Mouse (Mus musculus): ENCODE data around the gene Stard3.
"Not testable (repeated sequence)": the region's sequence is repeated elsewhere in the genome, so short reads cannot be mapped to it uniquely, and the experiment has no call there.

Stard3 gene

DNA sequence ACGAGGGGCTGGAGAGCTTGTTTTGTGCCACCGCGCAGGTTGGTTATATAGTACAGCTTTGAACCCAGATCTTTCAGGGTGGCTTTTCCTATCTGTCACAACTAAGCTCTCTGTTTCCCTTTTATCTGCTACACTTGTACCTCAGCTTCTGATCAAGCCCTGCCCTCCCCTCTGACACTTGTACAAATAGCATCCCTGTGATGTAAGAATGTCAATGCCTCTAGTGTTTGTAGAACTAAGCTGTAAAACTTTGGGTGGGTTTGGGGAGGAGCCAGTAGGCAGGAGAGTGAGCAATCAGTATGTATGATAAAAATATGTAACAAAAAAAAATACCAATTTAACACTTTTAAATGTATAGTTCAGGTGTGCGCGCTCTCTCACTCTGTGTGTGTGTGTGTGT is 6.2 kb downstream of the Stard3 start:
- in situ Hi-C loops (cut with MboI; ENCODE audit: low pct_unique_long_range_greater_than_20kb in 1 of 2, low sequenced_read_pairs in 2 of 2, unreplicated experiment in 1 of 2) = no loop called here

DNA sequence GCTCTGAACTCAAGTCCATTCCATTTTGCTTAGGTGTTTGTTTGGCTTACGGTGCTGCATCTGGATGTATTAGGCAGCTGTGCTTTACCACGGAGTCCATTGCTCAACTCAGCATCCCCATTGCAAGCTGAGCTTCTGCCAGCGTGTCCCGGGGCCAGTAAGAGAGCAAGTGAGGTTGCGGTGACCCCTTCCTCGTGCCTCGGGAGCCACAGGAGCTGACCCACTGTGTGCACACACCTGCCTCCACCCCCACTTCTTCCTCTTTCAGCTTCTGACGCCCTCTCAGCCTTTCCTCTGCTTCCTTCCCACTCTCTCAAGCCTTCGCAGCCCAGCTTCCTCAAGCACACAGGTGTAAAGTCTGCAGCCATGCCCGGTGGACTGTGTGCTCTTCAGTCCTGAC is 8.1 kb downstream of the Stard3 start:
- in situ Hi-C loops (cut with MboI; ENCODE audit: low pct_unique_long_range_greater_than_20kb in 1 of 2, low sequenced_read_pairs in 2 of 2, unreplicated experiment in 1 of 2) = no loop called here

DNA sequence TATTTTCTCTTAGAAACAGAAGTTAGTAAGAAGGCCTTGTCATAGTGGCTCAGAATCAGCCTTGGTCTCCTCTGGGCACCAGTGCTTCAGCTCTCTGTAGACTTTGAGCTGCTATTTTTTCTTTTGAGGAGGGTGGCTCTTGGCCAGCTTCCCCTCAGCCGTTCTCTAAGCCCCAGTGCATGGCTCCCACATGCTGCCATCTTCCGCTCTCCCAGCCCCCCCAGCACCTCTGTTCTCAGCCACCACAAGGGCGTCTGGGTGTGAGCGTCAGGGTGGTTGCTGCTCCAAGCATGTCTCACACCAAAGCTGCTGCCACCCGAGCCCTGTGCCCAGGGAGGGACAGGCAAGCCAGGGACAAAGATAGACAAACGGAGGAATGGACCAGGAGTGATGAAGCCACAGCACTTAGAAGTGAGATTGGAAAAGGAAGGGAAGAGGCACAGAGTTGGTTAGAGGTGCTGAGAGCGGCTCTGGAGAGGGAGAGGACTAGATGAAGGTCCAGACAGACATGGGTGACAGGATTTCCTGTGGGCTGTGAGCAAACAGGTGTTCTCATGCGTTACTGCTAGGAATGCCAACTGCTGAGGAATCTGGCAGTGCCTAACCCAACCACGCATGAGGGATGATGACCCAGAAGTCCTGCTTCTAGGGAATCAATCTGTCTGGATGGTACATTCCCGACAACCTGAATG is 9.1 kb downstream of the Stard3 start:
- in situ Hi-C loops (cut with MboI; ENCODE audit: low pct_unique_long_range_greater_than_20kb in 1 of 2, low sequenced_read_pairs in 2 of 2, unreplicated experiment in 1 of 2) = no loop called here

DNA sequence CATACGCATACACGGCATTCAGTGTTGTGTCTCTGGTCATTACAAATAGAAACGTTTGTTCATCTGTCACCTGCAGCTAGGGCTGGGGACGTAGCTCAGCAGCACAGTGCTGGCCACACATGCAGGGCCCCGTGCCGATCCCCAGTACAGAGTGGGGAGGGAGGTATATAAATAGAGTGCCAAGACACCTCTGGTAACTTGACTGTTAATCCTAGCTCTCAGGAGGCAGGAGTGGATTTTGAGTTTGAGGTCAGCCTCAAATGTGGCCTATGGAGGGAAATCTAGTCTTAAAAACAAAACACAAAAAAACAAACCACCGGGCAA is 9.7 kb downstream of the Stard3 start:
- in situ Hi-C loops (cut with MboI; ENCODE audit: low pct_unique_long_range_greater_than_20kb in 1 of 2, low sequenced_read_pairs in 2 of 2, unreplicated experiment in 1 of 2) = no loop called here

DNA sequence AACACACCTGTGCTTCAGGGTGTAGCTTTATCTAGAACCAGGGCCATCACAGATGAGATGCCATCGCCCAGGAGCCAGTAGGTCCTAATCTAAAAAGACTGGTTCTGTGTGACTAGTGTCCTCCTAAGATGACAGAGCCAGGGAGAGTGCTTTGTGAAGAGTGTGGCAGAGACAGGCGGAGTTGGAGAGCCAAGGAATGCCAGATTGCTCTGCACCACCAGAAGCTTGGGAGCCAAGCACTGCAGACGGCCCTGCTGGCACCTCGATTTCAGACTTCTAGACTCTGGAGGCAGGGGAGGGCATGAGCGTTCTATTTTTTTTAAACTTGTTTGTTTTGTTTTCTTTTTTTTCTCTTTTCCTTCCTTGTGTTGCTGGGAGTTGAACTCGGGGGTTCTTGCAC is 11.2 kb downstream of the Stard3 start:
- in situ Hi-C loops (cut with MboI; ENCODE audit: low pct_unique_long_range_greater_than_20kb in 1 of 2, low sequenced_read_pairs in 2 of 2, unreplicated experiment in 1 of 2) = no loop called here

DNA sequence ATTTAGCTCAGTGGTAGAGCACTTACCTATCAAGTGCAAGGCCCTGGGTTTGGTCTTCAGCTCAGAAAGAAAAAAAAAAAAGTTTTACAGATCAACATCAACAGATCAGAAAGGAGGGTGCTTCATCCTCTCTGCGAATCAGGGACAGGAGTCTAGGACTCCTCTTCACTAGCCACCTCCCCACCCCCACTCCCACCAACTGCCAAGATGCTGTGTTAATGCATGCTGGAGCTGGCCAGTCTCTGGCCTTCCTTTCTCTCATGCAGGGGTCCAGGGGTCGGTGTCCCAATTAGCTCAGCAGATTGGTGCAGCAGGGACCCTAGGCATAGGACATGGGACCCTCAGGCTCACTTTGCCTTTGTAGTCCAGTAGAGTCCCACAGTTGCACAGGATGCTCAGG is 12.4 kb downstream of the Stard3 start:
- in situ Hi-C loops (cut with MboI; ENCODE audit: low pct_unique_long_range_greater_than_20kb in 1 of 2, low sequenced_read_pairs in 2 of 2, unreplicated experiment in 1 of 2) = no loop called here

DNA sequence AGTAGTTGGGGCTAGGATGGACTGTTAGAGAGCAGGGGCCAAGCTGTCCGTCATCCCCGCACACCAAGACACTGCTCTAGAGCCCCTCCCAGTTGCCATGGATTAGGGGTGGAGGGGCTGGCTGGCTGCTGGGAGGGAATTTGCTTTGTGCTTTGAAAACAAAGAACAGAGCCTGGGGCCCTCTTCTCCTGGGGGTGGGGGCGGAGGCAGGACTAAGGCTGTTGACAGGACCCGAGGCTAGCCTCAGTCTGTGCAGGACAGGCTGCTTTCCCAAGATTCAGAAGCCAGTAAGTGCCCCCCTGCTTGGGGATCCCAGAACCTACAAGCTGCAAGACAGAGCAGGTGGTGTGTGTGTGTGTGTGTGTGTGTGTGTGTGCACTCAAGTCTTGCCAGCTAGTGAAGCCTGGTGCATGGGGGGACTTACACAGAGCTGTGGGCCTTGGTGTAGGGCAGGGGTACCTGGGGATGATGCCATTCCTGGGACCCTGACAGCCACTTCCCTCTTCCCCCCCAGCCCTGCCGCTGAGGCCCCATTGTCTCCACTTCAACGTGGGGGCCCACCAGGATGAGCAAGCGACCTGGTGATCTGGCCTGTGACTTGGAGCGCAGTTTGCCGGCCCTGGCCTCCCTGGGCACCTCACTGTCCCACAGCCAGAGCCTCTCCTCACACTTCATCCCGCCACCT is 13.5 kb downstream of the Stard3 start:
- in situ Hi-C loops (cut with MboI; ENCODE audit: low pct_unique_long_range_greater_than_20kb in 1 of 2, low sequenced_read_pairs in 2 of 2, unreplicated experiment in 1 of 2) = no loop called here

DNA sequence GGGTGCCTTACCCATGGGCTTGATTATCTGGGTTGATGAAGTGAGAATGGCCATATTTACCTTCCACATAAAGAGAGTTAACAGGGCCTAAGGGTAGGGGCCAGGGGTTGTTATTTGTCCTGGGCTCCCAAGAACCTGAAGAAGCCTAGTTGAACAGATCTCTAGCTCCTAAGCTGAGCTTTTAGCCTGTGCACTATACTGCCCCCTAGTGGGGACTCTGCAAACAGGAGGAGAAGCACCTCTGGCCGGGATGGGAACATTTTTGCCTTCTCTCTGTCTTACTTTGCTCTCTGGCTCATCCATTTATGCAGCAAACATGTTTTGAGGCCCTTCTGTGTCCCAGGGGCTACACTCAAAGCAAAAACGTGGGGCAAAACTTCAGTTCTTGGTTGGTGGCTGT is 14.2 kb downstream of the Stard3 start:
- in situ Hi-C loops (cut with MboI; ENCODE audit: low pct_unique_long_range_greater_than_20kb in 1 of 2, low sequenced_read_pairs in 2 of 2, unreplicated experiment in 1 of 2) = no loop called here

DNA sequence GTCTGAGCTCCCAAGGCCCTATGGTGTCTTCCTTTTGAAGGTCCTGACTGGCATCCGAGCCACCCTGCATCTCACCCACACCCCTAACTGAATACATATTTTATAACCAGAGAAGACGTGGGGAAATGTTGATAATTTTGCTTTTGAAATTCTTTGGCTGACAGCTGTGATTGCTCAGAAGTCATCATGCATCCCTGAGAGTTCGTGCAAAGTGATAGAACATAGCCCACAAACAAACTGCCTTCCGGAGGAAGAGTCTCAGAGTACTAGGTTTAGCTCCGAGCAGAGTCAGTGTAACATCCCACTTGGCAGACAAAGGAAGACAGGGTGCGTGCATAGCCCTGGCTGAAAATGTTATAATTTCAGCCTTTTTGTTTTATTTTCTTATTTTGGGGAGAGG is 15.1 kb downstream of the Stard3 start:
- in situ Hi-C loops (cut with MboI; ENCODE audit: low pct_unique_long_range_greater_than_20kb in 1 of 2, low sequenced_read_pairs in 2 of 2, unreplicated experiment in 1 of 2) = no loop called here

DNA sequence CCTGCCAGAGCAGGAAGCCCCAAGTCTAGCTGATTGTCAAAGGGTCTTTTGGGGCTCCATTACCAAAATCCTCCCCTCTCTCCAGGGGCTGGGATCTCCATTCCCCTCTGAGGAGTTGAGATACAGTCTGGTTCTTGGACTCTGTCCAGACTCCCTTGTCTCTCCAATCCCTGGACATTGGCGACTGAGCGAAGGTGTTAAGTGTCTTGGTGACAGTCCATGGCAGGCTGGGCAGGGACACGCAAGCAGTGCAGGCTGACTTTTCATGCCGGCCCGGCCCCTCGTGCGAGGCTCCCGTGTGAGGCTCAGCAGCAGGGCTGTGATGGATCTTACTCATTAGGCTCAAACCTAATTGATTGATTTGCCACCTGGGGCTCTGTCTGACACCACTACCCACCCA is 16.1 kb downstream of the Stard3 start:
- in situ Hi-C loops (cut with MboI; ENCODE audit: low pct_unique_long_range_greater_than_20kb in 1 of 2, low sequenced_read_pairs in 2 of 2, unreplicated experiment in 1 of 2) = no loop called here

DNA sequence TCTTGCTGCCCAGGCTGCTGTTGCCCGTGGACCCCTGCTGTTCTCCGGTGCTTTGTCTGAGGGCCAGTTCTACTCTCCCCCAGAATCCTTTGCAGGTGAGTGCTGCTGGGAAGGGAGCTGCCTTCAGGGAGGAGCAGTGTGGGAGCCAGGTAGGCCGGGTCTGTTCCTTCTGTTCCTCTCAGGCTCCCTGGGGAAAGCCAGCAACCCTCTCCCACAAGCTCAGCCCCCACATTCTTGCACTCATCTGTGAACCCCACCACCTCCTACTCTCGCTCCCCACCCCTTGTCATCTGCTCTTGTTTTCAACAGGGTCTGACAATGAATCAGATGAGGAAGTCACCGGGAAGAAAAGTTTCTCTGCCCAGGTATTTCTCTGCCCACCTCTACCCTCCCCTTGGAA is 18.6 kb downstream of the Stard3 start:
- in situ Hi-C loops (cut with MboI; ENCODE audit: low pct_unique_long_range_greater_than_20kb in 1 of 2, low sequenced_read_pairs in 2 of 2, unreplicated experiment in 1 of 2) = no loop called here

DNA sequence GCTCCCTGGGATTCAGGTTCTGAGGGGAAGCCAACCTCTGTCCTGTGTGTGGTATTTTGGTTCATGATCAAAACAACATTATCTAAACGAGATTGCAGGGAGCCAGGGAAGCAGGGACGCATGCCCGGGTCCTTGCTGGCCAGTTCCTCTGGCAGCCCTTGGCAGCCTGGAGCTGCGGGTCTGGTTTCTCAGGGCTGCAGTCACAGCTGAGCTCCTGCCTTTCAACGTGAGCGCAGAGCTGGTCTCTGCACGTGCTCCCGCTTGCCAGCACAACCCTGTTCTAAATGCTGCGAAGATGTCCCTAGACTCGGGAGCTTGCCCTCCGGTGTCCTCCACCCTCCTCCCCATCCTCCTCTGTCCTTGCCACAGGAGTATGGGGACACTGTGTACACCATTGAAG is 19.6 kb downstream of the Stard3 start:
- in situ Hi-C loops (cut with MboI; ENCODE audit: low pct_unique_long_range_greater_than_20kb in 1 of 2, low sequenced_read_pairs in 2 of 2, unreplicated experiment in 1 of 2) = no loop called here

DNA sequence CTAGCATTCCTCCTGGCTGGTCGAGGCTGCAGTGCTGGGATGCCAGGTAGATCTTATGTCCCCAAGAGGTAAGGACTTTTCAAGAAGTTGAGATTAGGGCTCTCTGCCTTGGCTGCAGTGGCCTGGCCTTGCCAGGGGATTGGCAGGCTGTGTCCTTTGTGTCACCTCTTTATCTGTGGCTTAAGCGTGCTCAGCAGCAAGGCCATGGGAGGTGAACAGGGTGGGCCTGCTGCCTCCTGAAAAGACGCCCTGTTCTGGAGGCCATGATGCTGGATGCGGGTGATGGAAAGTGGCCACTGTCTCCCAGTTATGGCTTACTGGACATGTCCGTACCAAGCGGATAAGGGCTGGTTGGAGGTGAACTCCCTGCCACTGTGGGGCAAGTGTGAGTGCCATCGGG is 21.2 kb downstream of the Stard3 start:
- in situ Hi-C loops (cut with MboI; ENCODE audit: low pct_unique_long_range_greater_than_20kb in 1 of 2, low sequenced_read_pairs in 2 of 2, unreplicated experiment in 1 of 2) = no loop called here

DNA sequence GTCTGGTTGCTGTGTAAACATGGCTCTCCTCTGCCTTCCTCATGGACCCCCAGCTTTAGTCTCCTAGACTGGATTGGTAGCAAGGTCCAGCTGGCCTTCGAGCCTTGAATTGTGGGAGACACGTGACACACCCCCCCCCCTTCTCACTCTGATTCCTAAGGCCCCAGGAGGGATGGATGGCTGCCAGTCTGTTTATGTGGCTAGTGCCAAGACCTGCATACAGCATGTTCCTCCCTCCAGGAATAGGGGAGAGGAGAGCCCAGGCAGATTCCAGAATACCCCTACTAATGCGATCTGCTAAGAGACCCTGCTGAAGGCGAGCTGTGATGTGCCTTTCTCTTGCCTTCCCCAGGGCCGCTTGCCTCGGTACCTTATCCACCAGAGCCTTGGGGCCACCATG is 21.9 kb downstream of the Stard3 start:
- in situ Hi-C loops (cut with MboI; ENCODE audit: low pct_unique_long_range_greater_than_20kb in 1 of 2, low sequenced_read_pairs in 2 of 2, unreplicated experiment in 1 of 2) = no loop called here

DNA sequence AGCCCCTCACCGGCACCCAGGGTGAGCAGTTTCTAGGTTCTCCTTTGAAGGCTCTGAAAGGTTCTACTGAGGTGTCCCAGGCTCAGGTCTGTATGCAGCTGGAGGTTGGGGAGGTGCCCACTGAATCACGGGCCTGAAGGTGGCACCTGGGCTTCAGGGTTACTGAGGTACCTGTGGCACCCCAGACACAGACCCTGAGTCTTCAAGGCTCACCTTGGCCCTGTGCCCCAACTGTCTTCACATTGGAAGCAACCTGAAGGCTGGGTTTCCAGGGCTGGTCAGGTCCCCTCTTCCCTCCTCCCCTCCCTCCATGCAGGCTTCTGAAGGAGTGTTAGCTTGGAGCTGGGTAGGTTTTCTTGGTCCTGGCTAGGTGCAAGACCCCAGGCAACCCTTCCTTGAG is 23.5 kb downstream of the Stard3 start:
- in situ Hi-C loops (cut with MboI; ENCODE audit: low pct_unique_long_range_greater_than_20kb in 1 of 2, low sequenced_read_pairs in 2 of 2, unreplicated experiment in 1 of 2) = no loop called here

DNA sequence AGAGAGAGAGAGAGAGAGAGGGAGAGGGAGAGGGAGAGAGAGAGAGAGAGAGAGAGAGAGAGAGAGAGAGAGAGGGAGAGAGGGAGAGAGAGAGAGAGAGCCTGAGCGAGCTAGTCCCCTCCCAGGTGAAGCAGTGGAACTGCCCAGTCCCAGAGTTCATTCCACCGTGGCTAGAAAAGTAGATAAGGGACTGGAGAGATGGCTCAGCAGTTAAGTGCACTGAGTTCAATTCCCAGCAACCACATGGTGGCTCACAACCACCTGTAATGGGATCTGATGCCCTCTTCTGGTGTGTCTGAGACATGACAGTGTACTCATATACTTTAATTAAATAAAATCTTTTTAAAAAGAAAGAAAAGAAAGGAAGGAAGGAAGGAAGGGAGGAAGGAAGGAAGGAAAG is 24.2 kb downstream of the Stard3 start:
- in situ Hi-C loops (cut with MboI; ENCODE audit: low pct_unique_long_range_greater_than_20kb in 1 of 2, low sequenced_read_pairs in 2 of 2, unreplicated experiment in 1 of 2) = not testable (repeated sequence)

DNA sequence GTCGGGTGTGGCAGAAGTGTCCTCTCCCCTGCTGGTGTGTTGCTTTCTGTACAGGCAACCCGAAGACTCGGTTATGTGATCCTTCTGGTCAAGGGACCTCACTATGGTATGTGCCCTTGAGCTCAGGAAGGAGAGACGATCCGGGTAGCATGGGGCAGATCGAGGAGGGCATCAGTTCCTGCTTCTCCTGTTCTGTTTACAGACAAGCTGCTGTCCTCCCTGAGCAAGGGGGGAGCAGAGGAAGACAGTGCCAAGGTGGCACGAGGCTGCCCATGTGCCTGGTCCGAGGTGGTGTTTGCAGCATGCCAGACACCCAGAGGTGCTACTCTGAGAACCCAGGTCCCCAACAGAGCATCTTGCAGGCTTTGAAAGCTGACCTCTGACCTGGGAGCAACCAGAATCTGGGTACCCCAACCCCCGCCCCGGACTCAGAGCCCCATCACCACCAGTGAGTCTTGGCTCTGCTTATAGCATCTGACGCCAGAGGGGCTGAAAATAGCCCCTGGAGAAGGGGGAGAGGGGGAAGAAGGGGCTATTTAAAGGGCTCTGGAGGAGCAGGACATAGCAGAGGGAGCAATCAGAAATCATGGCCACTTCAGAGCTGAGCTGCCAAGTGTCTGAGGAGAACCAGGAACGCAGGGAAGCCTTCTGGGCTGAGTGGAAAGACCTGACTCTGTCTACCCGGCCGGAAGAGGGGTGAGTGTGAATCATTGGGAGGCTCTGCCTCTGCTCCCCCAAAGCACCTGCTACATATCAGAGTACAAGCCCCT is 25.3 kb downstream of the Stard3 start, which contains the start of gene Tcap:
Gene Tcap (plus strand): TSS at position 551 of the 770 bp plus-strand sequence.
- in situ Hi-C loops (cut with MboI; ENCODE audit: low pct_unique_long_range_greater_than_20kb in 1 of 2, low sequenced_read_pairs in 2 of 2, unreplicated experiment in 1 of 2) = no loop called here

DNA sequence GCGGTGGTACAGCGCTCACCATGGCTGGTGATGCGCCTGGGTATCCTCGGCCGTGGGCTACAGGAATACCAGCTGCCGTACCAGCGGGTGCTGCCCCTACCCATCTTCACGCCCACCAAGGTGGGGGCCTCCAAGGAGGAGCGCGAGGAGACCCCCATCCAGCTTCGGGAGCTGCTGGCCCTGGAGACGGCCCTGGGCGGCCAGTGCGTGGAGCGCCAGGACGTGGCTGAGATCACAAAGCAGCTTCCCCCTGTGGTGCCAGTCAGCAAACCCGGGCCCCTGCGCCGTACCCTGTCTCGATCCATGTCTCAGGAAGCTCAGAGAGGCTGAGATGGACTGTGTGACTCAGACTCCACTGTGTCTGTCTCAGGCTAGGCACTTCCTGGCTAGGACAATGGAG is 26.0 kb downstream of the Stard3 start:
- in situ Hi-C loops (cut with MboI; ENCODE audit: low pct_unique_long_range_greater_than_20kb in 1 of 2, low sequenced_read_pairs in 2 of 2, unreplicated experiment in 1 of 2) = no loop called here

DNA sequence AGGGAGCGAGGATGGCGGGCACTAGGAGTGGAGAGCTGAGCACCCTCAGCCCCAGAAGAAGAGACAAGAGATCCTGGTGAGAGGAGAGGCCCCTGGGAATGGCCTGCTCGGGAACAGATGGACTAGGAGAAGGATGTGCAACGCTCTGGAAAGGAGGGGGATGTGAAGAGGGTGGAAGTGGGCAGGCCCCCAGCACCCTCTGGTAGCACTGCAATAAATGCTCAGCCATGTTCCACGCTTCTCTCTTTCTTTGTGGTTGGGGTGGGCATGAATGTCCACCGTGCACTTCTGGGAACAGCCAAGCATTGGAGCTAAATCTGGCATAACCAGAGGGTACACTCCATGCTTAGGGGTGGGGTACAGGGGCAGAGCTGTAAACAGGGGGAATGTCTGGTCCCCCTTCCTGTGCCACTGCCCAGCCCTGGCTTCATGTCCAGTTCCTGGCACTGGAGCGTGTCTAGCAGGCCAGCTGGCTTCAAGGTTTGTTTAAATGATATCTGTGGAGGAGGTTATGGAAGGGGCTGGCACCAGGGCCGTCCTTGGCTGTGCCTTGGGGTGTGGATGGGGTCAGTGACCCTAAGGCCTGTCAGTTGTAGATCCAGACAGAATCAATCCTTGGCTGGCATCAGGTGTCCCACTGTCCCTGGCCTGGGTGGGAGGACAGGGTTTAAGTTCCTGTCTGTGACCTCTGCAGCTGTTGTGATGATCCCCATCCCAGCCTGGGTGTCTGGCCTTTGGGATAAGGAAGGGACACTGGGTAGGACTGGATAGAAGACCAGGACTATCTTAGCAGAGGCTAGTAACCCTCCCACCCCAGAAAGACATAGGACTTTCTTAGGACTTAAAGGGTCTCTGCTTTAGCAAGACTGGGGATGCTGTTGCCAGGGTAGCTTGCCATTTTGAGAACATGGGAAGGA is 26.8 kb downstream of the Stard3 start:
- in situ Hi-C loops (cut with MboI; ENCODE audit: low pct_unique_long_range_greater_than_20kb in 1 of 2, low sequenced_read_pairs in 2 of 2, unreplicated experiment in 1 of 2) = no loop called here
